Mouse (Mus musculus) cerebellum, adult 2 months (tissue): Measurements from ENCODE around the gene Hp. TPM values are rescaled to one million over a fixed set of nuclear protein-coding genes. Genes with fewer than 3 reads are reported as not detected.

Experiments
- DNase-seq, 2 experiments: peaks; one replicate each; pipeline ENCODE4 v3.0.0; 2021
- H3K27ac ChIP-seq: fragments of 200-500 bp; 2 replicates; pipeline ENCODE4 v1.5.1; 2012; ENCODE audit warnings: low read length, control low read depth, inconsistent platforms; ENCODE audit not compliant: insufficient read depth
- H3K27me3 ChIP-seq: fragments of 200-500 bp; 2 replicates; pipeline ENCODE4 v1.6.1; 2012; ENCODE audit warnings: inconsistent platforms, mild to moderate bottlenecking, low read length, moderate library complexity; ENCODE audit not compliant: control insufficient read depth, insufficient read depth
- H3K4me1 ChIP-seq: fragments of 200-500 bp; 2 replicates; pipeline ENCODE4 v1.6.1; 2011; ENCODE audit warnings: low read length; ENCODE audit not compliant: control insufficient read depth, insufficient read depth
- H3K4me3 ChIP-seq: fragments of 200-500 bp; replicated peaks from 2 replicates; pipeline ENCODE3; 2011; ENCODE audit warnings: mild to moderate bottlenecking, low read depth, low read length, control low read depth; ENCODE audit not compliant: insufficient read depth
- CTCF ChIP-seq: fragments of 200-500 bp; IDR thresholded peaks from 2 replicates; pipeline ENCODE4 v1.5.1; 2011; ENCODE audit warnings: low read depth, mild to moderate bottlenecking, control low read depth, low read length, moderate library complexity, borderline replicate concordance; ENCODE audit not compliant: insufficient read depth
- POLR2A ChIP-seq: fragments of 200-500 bp; IDR thresholded peaks from 2 replicates; pipeline ENCODE4 v1.6.1; 2011; ENCODE audit warnings: low read length, control low read depth, borderline replicate concordance; ENCODE audit not compliant: insufficient read depth
- WGBS: fragments of 180-500 bp; shearing (Covaris S2); methylation state at CpG from one replicate; pipeline ENCODE4 v1.1.7; 2018; 5-methylcytosine and 5-hydroxymethylcytosine counted together
- polyA plus RNA-seq: library from polyadenylated mRNA; depleted of rRNA; stranded (reverse); fragments of >200 nt; gene quantifications from 2 replicates; pipeline ENCODE4 v1.2.3, GENCODE M21; 2012; rRNA removed

The Hp gene
- 0.38 and 0.44 TPM in 2 replicates for polyA plus RNA-seq

GRCm38 (mm10) chr8:109578900-109579301, at the start of gene Hp:
Gene Hp, minus strand, starts transcription at chr8:109579172.
- no peak within 1 kb of the TSS for H3K27ac ChIP-seq
- no peak for DNase-seq
- 71% methylated on average over 8 of the region's 8 CpGs for WGBS
- H3K4me1 ChIP-seq: no peaks in the 10 kb centered on the region
- TF ChIP-seq POLR2A: no peak
- no peak for TF ChIP-seq CTCF
- H3K4me3 ChIP-seq: no peak within 1 kb of the TSS
- H3K27me3 ChIP-seq: no peaks in the 10 kb centered on the region

DNA sequence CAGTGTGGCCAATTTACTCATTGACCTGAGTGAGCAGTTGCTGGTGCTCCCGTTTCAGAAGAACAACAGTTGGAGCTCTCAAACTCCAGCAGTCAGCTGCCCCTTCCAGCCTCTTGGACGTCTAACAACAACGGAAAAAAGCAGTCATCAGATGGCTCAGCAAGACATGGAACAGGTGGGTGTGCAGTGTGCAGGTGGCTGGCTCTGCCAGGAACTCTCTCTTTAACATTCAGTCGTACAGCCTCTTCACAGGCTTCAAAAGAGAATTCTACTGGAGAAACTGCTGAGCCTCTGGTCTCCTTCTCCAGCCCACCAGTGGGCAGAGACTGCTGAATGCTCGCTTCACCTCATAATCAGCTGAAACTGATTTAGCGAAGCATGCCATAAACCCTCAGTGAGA, 49.7 kb upstream of the Hp start:
- 54% methylated on average over 6 of the region's 6 CpGs for WGBS
- no peak overlapping the region for H3K27ac ChIP-seq

DNA sequence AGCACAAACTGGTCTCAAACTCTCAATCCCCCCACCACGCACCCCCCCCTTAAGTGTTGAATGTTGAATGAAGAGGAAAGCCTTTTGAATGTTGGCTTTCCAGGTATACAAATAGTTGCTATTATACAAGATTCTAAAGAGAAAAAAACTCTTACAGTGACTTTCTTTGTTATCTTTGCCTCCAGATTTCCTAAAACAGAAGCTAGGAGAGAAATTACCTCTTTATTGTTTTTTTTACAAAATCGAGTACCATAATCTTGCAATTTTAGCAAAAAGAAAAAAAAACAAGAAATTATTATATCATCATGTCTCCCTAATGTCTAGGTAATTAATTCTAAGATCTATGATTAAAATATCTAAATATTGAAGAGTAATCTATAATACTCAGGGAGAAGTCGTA, 36.6 kb upstream of the Hp start:
- H3K4me3 ChIP-seq: no peak overlapping the region
- TF ChIP-seq POLR2A: no peak
- TF ChIP-seq CTCF: no peak
- no peaks in the 10 kb centered on the region for H3K27me3 ChIP-seq
- WGBS: 81% methylated on average over 3 of the region's 3 CpGs
- no peak for DNase-seq
- no peaks in the 10 kb centered on the region for H3K4me1 ChIP-seq
- no peak overlapping the region for H3K27ac ChIP-seq

More for the DNA sequence above, 49.7 kb upstream of the Hp start:
- Histone ChIP-seq H3K4me3 (no peak overlapping the region), H3K4me1 (no peaks in the 10 kb centered on the region), H3K27me3 (no peaks in the 10 kb centered on the region; the same call in 1 of the 2 replicates)
- TF ChIP-seq POLR2A (no peak), CTCF (no peak)
- DNase-seq: no peak

GRCm38 (mm10) chr8:109614243-109615210, 35.6 kb upstream of the Hp start, which contains the start of gene Pkd1l3:
Gene Pkd1l3, plus strand, starts transcription at chr8:109614517.
- no peak within 1 kb of the TSS for H3K27ac ChIP-seq
- TF ChIP-seq POLR2A (no peak), CTCF (no peak)
- H3K27me3 ChIP-seq: no peaks in the 10 kb centered on the region
- DNase-seq: no peak
- H3K4me1 ChIP-seq: no peaks in the 10 kb centered on the region
- WGBS: 60% methylated on average over 27 of the region's 27 CpGs
- H3K4me3 ChIP-seq: no peak within 1 kb of the TSS

DNA sequence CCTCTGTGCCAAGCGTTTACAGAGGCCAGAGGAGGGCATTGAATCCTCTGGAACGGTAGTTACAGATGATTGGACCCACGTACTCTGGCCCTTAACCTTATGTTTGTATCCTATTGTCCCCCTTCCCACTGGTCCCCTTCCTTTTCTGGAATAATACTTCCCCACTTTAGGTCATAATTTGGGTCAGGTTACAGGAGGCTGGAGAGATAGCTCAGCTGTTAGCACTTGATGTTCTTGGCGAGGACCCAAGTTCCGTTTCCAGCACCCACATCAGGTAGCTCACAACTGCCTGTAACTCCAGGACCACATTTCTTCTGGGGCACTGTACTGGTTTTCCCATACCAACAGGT, 30.2 kb upstream of the Hp start:
- H3K4me3 ChIP-seq: peak overlapping the region; percentile 90
- TF ChIP-seq POLR2A: no peak
- TF ChIP-seq CTCF: no peak
- H3K27me3 ChIP-seq: no peaks in the 10 kb centered on the region
- WGBS: 10% methylated on average over 5 of the region's 5 CpGs
- H3K4me1 ChIP-seq: peaks cover 5% of the 10 kb centered on the region; the same call in 1 of the 2 replicates
- peak; percentile 20 to 35 for DNase-seq
- 0 out of 2 replicates have a peak overlapping the region, but pooled peaks have one; percentile 13 for H3K27ac ChIP-seq

- H3K27me3 ChIP-seq: no peaks in the 10 kb centered on the region
- WGBS: under 1% methylated on average over 42 of the region's 42 CpGs
- H3K4me3 ChIP-seq: peak within 1 kb of the TSS; percentile 90
- H3K4me1 ChIP-seq: peaks cover 5% of the 10 kb centered on the region; the same call in 1 of the 2 replicates
- H3K27ac ChIP-seq: peak within 1 kb of the TSS; percentile 72
- peak; percentile 98 to 99 for DNase-seq
- peak; percentile 89 for TF ChIP-seq POLR2A
- TF ChIP-seq CTCF: no peak
These were observed 29.5 kb upstream of the Hp start, which contains the start of gene Dhodh for GRCm38 (mm10) chr8:109608271-109609152. Gene Dhodh, minus strand, starts transcription at chr8:109608673.

DNA sequence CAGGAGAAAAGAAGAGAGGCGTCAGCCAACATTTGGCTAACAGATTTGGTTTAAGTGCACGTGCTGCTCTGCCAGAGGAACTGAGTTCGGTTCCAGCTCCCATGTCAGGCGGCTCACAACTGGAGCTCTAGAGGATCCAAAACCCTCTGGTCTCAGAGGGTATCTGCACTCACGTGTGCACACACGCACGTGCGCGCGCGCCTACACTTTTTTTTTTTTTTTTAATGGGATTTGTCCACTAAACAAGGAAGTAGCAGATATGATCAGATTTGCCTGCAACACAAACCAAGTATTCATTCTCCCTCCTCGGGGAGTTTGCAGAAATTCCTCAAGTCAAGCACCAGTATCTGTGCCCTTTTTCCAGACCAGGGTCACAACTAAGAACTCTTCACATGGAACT, 28.7 kb upstream of the Hp start:
- H3K27me3 ChIP-seq: no peaks in the 10 kb centered on the region
- peak overlapping the region; percentile 90 for H3K4me3 ChIP-seq
- WGBS: 4% methylated on average over 12 of the region's 12 CpGs
- DNase-seq: peak in 1 of 2 experiments; percentile 22
- H3K4me1 ChIP-seq: peaks cover 5% of the 10 kb centered on the region; the same call in 1 of the 2 replicates
- TF ChIP-seq POLR2A: no peak
- H3K27ac ChIP-seq: no peak overlapping the region
